Mouse (Mus musculus) lung, postnatal 0 days (tissue): ENCODE data around the gene Mettl14. TPM values are rescaled to one million over a fixed set of nuclear protein-coding genes. Genes with fewer than 3 reads are reported as not detected.

Experiments used
- ATAC-seq: fragments of 200-750 bp; cut with Nextera tagmentation; 2 replicates; pipeline ENCODE4 v1.8.0; 2017; ENCODE audit warnings: moderate library complexity
- DNase-seq: peaks from one replicate; pipeline ENCODE4 v3.0.0-alpha.2; 2016; ENCODE audit warnings: low spot score
- H3K27ac ChIP-seq: fragments of 300-500 bp; sonication (generic); 2 replicates; pipeline ENCODE4 v1.5.1; 2014; ENCODE audit warnings: antibody characterized with exemption, mild to moderate bottlenecking, low read length, mixed read lengths
- H3K27me3 ChIP-seq: fragments of 300-500 bp; sonication (generic); replicated peaks from 2 replicates; pipeline ENCODE4 v1.6.1; 2014; ENCODE audit warnings: low read length, mixed read lengths; ENCODE audit not compliant: insufficient read depth
- H3K36me3 ChIP-seq: fragments of 300-500 bp; sonication (generic); 2 replicates; pipeline ENCODE4 v1.6.1; 2014; ENCODE audit warnings: low read length, mixed read lengths; ENCODE audit not compliant: insufficient read depth
- H3K4me1 ChIP-seq: fragments of 300-500 bp; sonication (generic); 2 replicates; pipeline ENCODE4 v1.6.1; 2014; ENCODE audit warnings: antibody characterized with exemption, low read depth, low read length, mixed read lengths; ENCODE audit not compliant: insufficient read depth
- H3K4me2 ChIP-seq: fragments of 300-500 bp; sonication (generic); replicated peaks from 2 replicates; pipeline ENCODE4 v1.6.1; 2014; ENCODE audit warnings: low read depth, mild to moderate bottlenecking, low read length, moderate library complexity, mixed read lengths
- H3K4me3 ChIP-seq: fragments of 300-500 bp; sonication (generic); 2 replicates; pipeline ENCODE4 v1.5.1; 2014; ENCODE audit warnings: low read depth, low read length
- H3K9ac ChIP-seq: fragments of 300-500 bp; sonication (generic); replicated peaks from 2 replicates; pipeline ENCODE4 v1.6.1; 2014; ENCODE audit warnings: low read depth, mild to moderate bottlenecking
- H3K9me3 ChIP-seq: fragments of 300-500 bp; sonication (generic); 2 replicates; pipeline ENCODE4 v1.6.1; 2016; ENCODE audit warnings: low read length, mixed read lengths
- CTCF ChIP-seq: IDR thresholded peaks from 2 replicates; pipeline ENCODE4 v1.5.1; 2016; ENCODE audit warnings: antibody characterized with exemption, mild to moderate bottlenecking
- EP300 ChIP-seq: IDR thresholded peaks from 2 replicates; pipeline ENCODE4 v1.6.1; 2016; ENCODE audit warnings: antibody characterized with exemption, mild to moderate bottlenecking, control low read depth
- WGBS: fragments of 180-500 bp; shearing (Covaris S2); extraction: QIAGEN DNeasy Blood & Tissue Kit; methylation state at CpG from one replicate; pipeline ENCODE4 v1.1.7; 2014; 5-methylcytosine and 5-hydroxymethylcytosine counted together
- polyA plus RNA-seq: library from polyadenylated mRNA; unstranded; fragments of >200 nt; fragmentation: Nextera tagmentation; extraction: Ambion mirVana; gene quantifications from 2 replicates; pipeline ENCODE4 v1.2.1, GENCODE M21; 2015

Mettl14 gene
- polyA plus RNA-seq, 1 experiment from 2014 or later: 11.5 TPM

DNA sequence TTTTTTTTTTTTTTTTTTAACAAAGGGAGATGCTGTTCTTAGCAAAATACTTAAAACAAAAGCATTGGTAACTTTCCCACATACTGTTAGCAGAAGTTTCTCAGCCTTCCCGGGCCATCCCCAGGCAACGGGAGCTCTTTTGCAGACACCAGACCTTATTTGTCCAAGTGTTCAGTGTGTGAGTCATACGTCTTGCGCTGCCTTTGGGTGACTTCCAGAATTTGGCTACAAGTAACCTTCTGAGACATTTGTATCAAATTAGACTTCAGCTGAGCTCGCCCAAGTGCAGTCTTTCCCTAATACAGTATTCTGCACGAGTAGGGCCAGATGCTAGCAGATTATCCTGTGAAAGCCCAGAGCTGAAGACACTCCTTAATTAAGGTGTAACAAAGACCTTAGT is 56.7 kb downstream of the Mettl14 start:
- DNase-seq (peak; percentile 86), ATAC-seq (peak; percentile 67)
- 45% methylated on average over 6 of the region's 6 CpGs for WGBS
- Histone ChIP-seq H3K9ac (no peak overlapping the region), H3K4me3 (no peak overlapping the region), H3K9me3 (no peaks in the 10 kb centered on the region), H3K27me3 (no peaks in the 10 kb centered on the region), H3K4me2 (no peak overlapping the region), H3K36me3 (no peaks in the 10 kb centered on the region), H3K4me1 (peaks cover 8% of the 10 kb centered on the region; the same call in 1 of the 2 replicates), H3K27ac (no peak overlapping the region)
- TF ChIP-seq EP300 (no peak), CTCF (no peak)

DNA sequence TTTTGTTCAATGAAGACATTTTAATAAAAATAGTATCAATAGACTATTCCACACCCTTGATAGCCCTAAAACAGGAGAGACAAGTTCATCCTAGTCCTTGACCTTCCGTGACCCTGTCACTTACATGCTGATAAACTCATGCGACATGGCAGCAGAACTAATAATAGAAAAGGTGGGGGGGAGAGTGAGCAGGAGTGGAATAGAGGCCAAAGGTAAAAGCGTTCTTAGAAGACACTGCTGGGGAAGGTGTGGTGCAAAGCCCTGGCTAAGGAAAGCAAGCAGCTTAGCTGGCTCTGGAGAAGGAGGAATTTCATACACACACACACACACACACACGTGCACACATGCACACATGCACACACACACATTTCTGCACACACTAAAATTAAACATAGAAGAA is 61.6 kb downstream of the Mettl14 start:
- Histone ChIP-seq H3K4me2 (no peak overlapping the region), H3K27ac (no peak overlapping the region)
- no peak for DNase-seq

DNA sequence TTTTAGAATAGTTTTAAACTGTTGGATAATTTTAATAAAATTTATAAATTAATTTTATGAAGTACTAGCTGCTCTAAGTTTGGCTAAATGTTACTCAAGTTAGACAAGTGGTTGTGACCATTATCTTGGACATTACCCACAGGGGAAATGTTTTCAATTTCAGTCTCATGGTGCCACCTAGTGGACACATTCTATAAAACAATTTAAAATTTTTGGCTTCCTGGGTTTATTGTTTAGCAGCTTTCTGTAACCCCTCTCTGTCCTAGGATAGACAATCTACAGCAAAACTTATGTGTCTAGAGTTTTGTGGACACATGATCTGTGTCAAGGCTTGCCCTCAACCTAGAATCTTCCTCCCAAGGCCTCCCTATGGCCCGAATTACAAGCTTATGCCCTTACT is 63.8 kb downstream of the Mettl14 start:
- no peaks in the 10 kb centered on the region for H3K9me3 ChIP-seq
- no peak overlapping the region for H3K9ac ChIP-seq
- H3K4me3 ChIP-seq: no peak overlapping the region
- H3K36me3 ChIP-seq: no peaks in the 10 kb centered on the region
- WGBS: 29% methylated on average over 1 of the region's 1 CpGs
- no peaks in the 10 kb centered on the region for H3K27me3 ChIP-seq
- H3K27ac ChIP-seq: no peak overlapping the region
- TF ChIP-seq CTCF (peak; percentile 67), EP300 (no peak)
- peak; percentile 77 for DNase-seq
- 0 out of 2 replicates have a peak, but pooled peaks have one; percentile 30 for ATAC-seq
- H3K4me1 ChIP-seq: no peaks in the 10 kb centered on the region
- H3K4me2 ChIP-seq: no peak overlapping the region

More for the DNA sequence above, 61.6 kb downstream of the Mettl14 start:
- TF ChIP-seq EP300: no peak
- no peak for TF ChIP-seq CTCF
- 47% methylated on average over 4 of the region's 4 CpGs for WGBS
- Histone ChIP-seq H3K36me3 (no peaks in the 10 kb centered on the region), H3K27me3 (no peaks in the 10 kb centered on the region), H3K4me1 (no peaks in the 10 kb centered on the region), H3K4me3 (no peak overlapping the region), H3K9me3 (no peaks in the 10 kb centered on the region), H3K9ac (no peak overlapping the region)
- no peak for ATAC-seq

DNA sequence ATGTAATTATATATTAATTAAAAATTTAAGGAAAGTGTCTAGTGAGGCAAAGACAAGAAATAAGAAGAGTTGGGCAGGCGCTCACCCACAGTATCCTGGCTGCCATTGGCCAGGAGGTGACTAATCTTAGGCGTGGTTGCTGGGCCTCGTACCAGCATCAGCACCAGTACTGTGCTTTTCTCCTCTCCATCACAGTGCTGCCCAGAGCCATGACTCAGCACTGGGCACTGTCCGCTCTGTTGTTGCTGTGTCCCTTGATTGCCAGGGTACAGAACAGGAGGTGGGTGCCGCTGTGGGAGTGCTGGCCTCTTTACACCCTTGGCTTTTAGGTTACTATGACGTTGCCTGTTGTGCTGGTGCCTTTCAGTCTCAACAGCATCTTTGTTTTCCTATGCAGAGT is 64.3 kb downstream of the Mettl14 start:
- peak; percentile 11 for DNase-seq
- 87% methylated on average over 6 of the region's 6 CpGs for WGBS
- peak; percentile 37; the same call in 1 of the 2 replicates for ATAC-seq

DNA sequence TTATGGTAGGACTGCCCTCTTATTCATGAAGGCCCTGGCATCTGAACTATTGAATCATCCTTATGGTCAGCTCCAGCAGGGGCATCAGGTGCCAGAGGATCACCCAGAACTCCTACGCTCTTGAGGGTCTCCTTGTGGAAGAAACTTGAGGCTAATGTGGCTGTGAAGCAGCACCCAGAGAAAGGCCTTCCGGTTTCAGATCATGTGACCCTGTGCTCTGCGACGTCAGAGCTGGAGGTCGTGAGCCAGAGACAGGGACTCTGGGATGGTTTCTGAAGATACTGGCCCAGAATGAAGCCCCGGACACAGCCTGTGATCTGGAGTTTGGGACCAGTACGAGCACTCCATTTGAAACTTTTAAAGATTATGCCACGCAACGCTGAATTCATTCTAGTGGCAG is 65.6 kb downstream of the Mettl14 start:
- Histone ChIP-seq H3K4me2 (no peak overlapping the region), H3K36me3 (no peaks in the 10 kb centered on the region), H3K4me1 (no peaks in the 10 kb centered on the region), H3K9me3 (no peaks in the 10 kb centered on the region), H3K27me3 (no peaks in the 10 kb centered on the region), H3K9ac (no peak overlapping the region), H3K27ac (no peak overlapping the region), H3K4me3 (no peak overlapping the region)
- no peak for ATAC-seq
- WGBS: 71% methylated on average over 9 of the region's 9 CpGs
- TF ChIP-seq EP300 (no peak), CTCF (no peak)
- no peak for DNase-seq

More for the DNA sequence above, 64.3 kb downstream of the Mettl14 start:
- Histone ChIP-seq H3K9ac (no peak overlapping the region), H3K27me3 (no peaks in the 10 kb centered on the region), H3K4me1 (no peaks in the 10 kb centered on the region), H3K4me3 (no peak overlapping the region), H3K9me3 (no peaks in the 10 kb centered on the region), H3K27ac (no peak overlapping the region), H3K4me2 (no peak overlapping the region), H3K36me3 (no peaks in the 10 kb centered on the region)
- TF ChIP-seq EP300: no peak
- no peak for TF ChIP-seq CTCF

Other genes starting within 250 kb of the Mettl14 start
- gene Synpo2, start 150.0 kb downstream of the Mettl14 start, polyA plus RNA-seq: 2.2 and 2.4 TPM in 2 replicates
- gene Sec24d, start 118.7 kb downstream of the Mettl14 start, polyA plus RNA-seq: 34.9 and 38.7 TPM in 2 replicates
- gene Prss12, start 60.8 kb upstream of the Mettl14 start, polyA plus RNA-seq: 22.3 and 23.8 TPM in 2 replicates